Mouse (Mus musculus) ovary, postnatal 14 days (tissue): ENCODE data around the gene Spats2l.
A peak's percentile ranks its signal among the peaks of the same experiment; 100 is the strongest.

Experiments
- DNase-seq: peaks from one replicate; pipeline ENCODE4 v3.0.0; 2022; ENCODE audit warnings: low spot score

The Spats2l gene

GRCm38 (mm10) chr1:57971588-57971987, 197.6 kb downstream of the Spats2l start:
- DNase-seq: no peak

- no peak for DNase-seq
These were observed 202.9 kb downstream of the Spats2l start for GRCm38 (mm10) chr1:57976860-57977259.

- DNase-seq: peak; percentile 9
These were observed 215.2 kb downstream of the Spats2l start for GRCm38 (mm10) chr1:57989052-57989600.

GRCm38 (mm10) chr1:57991277-57991676, 217.3 kb downstream of the Spats2l start:
- DNase-seq: no peak

GRCm38 (mm10) chr1:57995432-57996132, 221.6 kb downstream of the Spats2l start, which contains the start of gene Sgo2a:
Gene Sgo2a, plus strand, starts transcription at chr1:57995971.
- DNase-seq: peak; percentile 86

- peak; percentile 5 for DNase-seq
These were observed 222.2 kb downstream of the Spats2l start for GRCm38 (mm10) chr1:57996133-57996615.
